Mouse (Mus musculus): ENCODE data around the gene Smoc2.

The Smoc2 gene

DNA sequence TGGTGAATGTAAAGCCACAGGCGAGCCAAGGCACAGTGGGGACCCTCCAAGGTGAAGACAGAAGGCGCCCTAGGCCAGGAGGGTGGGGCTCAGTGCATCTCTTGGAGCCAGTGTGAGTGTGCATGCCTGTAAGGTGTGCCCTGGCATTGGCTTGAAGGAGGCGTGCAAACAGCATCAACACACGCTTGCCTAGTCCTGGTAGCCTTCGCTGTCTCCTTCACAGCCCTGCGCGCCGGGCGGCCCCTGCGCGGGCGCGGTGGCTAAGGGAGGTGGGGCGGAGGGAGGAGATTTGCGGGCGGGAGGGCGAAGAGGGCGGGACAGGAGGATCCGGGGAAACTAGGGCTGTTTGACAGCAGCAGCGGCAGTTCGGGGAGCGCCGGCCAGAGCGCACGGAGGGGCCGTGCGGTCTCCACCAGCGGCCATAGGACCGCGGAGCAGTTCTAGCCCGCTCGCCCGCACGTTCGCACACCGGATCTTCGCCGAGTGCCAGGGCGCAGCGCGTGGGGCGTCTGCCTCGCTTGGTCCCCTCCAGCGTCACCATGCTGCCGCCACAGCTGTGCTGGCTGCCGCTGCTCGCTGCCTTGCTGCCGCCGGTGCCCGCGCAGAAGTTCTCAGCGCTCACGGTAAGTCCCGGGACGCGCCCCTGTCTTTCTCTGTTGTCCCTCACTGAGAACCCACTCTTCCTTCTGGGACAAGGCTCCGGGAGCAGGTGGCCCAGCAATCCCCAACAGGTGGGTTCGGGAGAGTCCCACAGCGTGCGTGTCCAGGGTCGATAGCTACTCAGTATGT is at the start of gene Smoc2:
TSS of gene Smoc2 (plus strand) at position 330 of the 789 bp plus-strand sequence.
- DNase-seq (ENCODE audit: low read depth, low spot score): no peak

GRCm38 (mm10) chr17:14230698-14231430 is 48.4 kb upstream of the Smoc2 start:
- no peak for DNase-seq (ENCODE audit: low read depth, low spot score)

- DNase-seq (ENCODE audit: low read depth, low spot score): peak; percentile 70
Measured at GRCm38 (mm10) chr17:14232629-14233028, 46.7 kb upstream of the Smoc2 start.

DNA sequence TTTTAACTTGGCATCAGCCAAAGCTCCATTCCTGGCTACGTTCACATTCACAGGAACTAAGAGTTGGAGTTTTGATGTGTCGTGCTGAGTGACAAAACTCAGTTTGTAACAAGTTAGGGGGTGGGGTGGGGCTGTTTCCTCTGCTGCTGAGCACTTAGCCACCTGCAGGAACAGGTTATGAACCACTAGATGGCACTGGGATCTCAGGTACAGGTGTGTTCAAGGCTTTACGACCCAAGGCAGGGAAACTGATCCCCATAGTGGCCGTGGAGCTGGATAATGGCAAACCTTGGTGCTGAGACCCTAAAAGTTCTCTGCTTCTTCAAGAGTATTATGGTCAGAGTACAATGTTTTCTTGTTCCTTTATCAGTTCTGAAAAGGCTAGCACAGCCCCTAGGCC is 45.6 kb upstream of the Smoc2 start:
- DNase-seq (ENCODE audit: low read depth, low spot score): no peak

DNA sequence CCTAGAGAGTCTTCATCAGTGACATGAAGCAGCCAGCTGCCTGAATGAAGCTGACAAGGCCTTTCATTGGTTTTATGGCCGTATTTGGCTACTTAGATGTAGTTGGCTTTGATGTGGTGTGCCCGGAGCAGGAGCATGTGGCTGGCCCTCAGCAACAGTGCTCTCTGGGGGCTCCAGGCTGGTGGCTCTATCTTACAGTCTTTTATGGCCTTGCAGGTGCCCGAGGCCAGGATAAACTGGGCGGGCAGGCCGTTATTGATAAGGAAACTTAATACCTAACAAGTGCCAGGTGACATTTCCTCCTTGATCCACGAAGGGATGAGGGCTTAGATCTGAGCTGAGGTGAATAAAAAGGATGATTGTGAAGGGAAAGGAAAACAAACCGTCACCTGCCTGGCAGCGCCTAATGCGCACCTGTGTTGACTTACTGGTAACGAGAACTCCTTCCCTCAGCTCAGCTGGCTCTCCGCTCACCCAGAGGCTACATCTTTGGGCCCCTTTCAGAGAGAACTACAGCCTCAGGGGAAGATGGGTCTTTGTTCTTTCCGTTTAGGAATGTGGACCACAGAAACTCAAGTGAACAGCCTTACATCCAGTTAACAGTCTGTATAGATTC is 44.4 kb upstream of the Smoc2 start:
- no peak for DNase-seq (ENCODE audit: low read depth, low spot score)

- DNase-seq (ENCODE audit: low read depth, low spot score): no peak
Measured at GRCm38 (mm10) chr17:14237134-14237533, 42.2 kb upstream of the Smoc2 start.

- DNase-seq (ENCODE audit: low read depth, low spot score): no peak
Measured at GRCm38 (mm10) chr17:14239960-14240359, 39.3 kb upstream of the Smoc2 start.

- no peak for DNase-seq (ENCODE audit: low read depth, low spot score)
Measured at GRCm38 (mm10) chr17:14242634-14243033, 36.7 kb upstream of the Smoc2 start.

DNA sequence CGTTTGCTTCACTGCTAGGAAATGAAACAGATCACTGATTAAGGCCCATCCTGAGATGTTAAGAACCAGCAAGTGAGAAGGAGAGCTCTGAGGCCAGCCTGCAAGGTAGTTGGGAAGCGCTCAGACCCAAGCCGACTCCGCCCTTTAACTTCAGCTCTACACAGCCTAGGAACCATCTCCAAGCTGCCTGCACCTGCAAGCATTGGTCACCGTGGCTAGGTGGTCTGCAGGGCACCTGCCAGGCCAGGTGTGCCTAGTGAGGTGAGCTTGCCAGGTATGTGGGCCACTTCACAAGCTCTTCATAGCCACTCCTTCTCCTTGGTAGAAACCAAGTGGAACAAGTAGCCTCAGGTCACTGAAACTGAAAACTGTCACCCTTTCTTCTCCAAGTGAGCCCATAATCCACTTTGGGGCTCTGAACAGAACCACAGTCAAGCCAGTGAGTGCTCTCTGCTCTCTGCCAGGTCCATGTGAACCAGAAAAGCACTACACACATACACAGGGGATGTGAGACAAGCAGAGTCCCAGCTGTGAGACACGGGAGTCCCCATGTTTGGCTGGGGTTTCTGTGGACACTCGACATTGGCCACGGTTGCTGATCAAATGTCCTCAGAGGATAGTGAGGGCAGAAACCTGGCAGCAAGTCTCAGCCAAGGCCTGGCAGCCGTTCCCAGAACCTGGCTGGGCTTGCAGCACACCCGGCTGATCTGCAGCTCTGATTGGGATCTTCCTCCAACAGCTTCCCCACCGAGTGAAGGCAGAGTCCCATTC is 34.9 kb upstream of the Smoc2 start:
- DNase-seq (ENCODE audit: low read depth, low spot score): no peak

GRCm38 (mm10) chr17:14246266-14246665 is 33.0 kb upstream of the Smoc2 start:
- DNase-seq (ENCODE audit: low read depth, low spot score): peak; percentile 48

DNA sequence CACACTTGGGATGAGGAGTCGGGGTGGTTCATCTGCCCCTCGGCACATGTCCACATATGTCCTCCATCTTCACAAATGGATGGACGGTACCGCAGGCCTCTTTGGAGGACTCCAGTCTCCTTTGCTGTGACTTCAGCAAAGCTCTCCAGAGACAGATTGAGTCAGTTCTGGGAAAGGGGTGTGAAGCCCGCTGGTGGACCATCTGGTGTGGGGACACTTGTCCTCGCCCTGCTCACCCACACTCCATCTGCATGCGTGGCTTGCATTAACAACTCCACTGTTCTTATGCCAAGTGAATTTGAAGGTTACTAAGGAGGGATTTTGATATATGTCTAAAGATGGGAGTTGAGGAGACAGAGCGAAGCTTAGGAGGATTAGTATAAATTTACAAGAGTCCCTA is 31.4 kb upstream of the Smoc2 start:
- no peak for DNase-seq (ENCODE audit: low read depth, low spot score)

DNA sequence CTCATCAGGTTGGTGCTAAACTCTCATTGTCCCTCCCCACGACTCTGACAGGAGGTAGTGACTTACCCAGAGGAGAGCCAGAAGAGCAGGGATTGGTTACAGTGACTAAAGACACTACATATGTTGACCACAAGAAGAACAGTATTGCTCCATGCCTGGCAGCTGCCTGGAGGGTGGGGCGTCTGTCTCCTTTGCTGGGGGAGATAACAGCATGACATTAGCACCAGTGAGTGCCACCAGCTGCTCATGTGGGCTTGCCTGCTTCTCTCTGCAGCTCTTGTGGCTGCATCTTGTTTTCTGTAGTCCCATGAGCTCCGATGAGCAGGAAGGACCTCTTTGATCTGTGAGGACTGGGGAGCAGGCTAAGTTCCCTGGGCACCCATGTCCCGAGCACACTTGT is 29.7 kb upstream of the Smoc2 start:
- no peak for DNase-seq (ENCODE audit: low read depth, low spot score)

- no peak for DNase-seq (ENCODE audit: low read depth, low spot score)
Measured at GRCm38 (mm10) chr17:14250401-14250800, 28.9 kb upstream of the Smoc2 start.

- no peak for DNase-seq (ENCODE audit: low read depth, low spot score)
Measured at GRCm38 (mm10) chr17:14252456-14252855, 26.9 kb upstream of the Smoc2 start.

DNA sequence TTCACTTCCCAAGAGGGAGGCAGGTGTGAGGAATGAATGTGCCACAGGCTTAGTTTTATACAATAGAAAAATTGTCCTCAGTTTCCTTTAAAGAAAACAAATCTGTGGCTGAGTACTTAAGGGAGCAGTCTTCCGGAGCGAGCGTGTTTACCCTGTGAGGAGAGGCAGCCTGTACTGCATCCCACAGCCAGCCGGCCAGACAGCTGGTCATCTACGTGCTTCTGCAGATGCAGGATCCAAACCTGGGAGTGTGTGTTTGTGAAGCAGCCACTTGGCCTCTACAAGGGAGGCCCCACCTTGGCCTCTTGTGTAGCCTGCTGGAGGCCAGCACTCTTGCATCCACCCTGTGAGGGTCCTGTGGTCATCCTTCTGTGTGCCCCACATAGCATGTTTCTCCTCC is 24.7 kb upstream of the Smoc2 start:
- DNase-seq (ENCODE audit: low read depth, low spot score): no peak

- DNase-seq (ENCODE audit: low read depth, low spot score): no peak
Measured at GRCm38 (mm10) chr17:14257799-14258520, 21.3 kb upstream of the Smoc2 start.

GRCm38 (mm10) chr17:14258906-14259305 is 20.4 kb upstream of the Smoc2 start:
- DNase-seq (ENCODE audit: low read depth, low spot score): no peak

GRCm38 (mm10) chr17:14260966-14261365 is 18.3 kb upstream of the Smoc2 start:
- no peak for DNase-seq (ENCODE audit: low read depth, low spot score)

GRCm38 (mm10) chr17:14262217-14262616 is 17.1 kb upstream of the Smoc2 start:
- no peak for DNase-seq (ENCODE audit: low read depth, low spot score)

DNA sequence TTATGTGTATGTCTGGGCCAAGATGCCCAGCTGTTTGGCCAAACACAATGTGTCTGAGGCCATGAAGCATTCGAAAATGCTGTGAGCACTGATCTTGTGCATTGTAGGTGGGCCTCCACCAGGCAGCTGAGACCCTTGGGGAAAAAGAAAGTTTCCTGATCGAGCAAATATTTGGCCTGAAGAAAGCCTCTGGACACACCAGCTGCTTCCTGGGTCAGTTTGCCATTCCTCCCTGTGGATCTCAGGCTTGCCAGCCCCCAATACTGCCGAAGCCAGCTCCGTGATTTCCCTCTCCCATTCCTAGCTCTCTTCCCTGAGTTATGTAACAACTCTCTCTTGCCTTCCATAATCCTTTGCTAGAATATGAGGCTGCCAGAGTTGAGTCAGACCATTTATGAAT is 11.3 kb upstream of the Smoc2 start:
- no peak for DNase-seq (ENCODE audit: low read depth, low spot score)

DNA sequence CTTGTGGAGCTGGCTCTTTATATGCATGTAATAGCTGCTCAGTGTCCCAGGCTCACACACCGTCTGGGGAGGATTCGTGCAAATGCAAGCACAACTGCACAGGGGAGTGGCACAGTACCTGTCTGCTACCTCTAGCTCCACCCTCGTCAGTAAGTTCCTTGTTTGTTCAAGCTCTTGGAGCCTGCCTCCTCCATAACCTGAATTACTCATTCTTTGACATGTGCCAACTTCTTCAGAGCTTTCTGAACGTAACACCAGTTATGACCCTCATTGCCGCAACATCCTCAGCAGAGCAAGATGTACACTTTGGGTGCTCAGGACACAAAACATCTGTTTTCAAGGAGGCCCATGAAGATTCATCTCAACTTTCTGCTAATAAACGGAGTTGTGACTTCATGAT is 5.9 kb upstream of the Smoc2 start:
- no peak for DNase-seq (ENCODE audit: low read depth, low spot score)
